Mouse (Mus musculus): ENCODE measurements around the gene Rbm45.

- no peak for TF ChIP-seq CTCF (IDR thresholded peaks at IDR 0.05; ENCODE audit: control insufficient read depth, insufficient read depth, insufficient read length)
- TF ChIP-seq CEBPB (IDR thresholded peaks at IDR 0.05; ENCODE audit: low read depth) = no peak
- TF ChIP-seq MAX (IDR thresholded peaks at IDR 0.05) = no peak
- TF ChIP-seq USF1 (IDR thresholded peaks at IDR 0.05; ENCODE audit: low read depth) = no peak
- TF ChIP-seq FOSL1 (IDR thresholded peaks at IDR 0.05; ENCODE audit: insufficient read depth, low read length, poor library complexity, severe bottlenecking) = no peak
Measured at GRCm38 (mm10) chr2:76378646-76379045, 8.9 kb downstream of the Rbm45 start.
